Mouse (Mus musculus) liver, postnatal 0 days (tissue): ENCODE results near the gene Tbc1d8.

Experiments used
- CTCF ChIP-seq: sonication (generic); IDR thresholded peaks from 2 replicates; pipeline ENCODE4 v1.5.1; 2016; ENCODE audit warnings: antibody characterized with exemption, low read depth
- EP300 ChIP-seq: IDR thresholded peaks from 2 replicates; pipeline ENCODE4 v1.6.1; 2016; ENCODE audit warnings: antibody characterized with exemption, low read depth, mild to moderate bottlenecking

- TF ChIP-seq CTCF, result no peak
- no peak for TF ChIP-seq EP300
Measured at GRCm38 (mm10) chr1:39466526-39466925, 12.0 kb downstream of the Tbc1d8 start.
